Mouse (Mus musculus): ENCODE data around the gene Myo5c.

DNA sequence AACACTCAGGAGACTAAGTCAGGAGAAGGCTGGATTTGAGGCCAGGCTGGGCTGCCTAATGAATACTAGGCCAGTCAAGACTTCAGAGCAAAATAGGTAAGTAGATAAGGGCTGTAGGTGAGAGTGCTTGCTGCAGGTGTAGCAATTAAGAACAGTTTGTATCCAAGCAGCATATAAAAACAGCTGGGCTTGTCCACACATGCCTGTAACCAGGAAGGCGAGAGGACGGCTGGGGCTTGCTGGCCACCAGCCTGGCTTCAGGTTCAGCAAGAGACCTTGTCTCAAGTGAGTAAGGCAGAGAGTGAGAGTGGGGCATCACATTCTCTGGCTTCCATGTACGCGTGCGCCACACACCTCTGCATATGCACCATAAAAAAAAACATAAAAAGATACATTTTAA lies 42.7 kb downstream of the Myo5c start:
- TF ChIP-seq POLR2A (IDR thresholded peaks at IDR 0.05; ENCODE audit: borderline replicate concordance, extremely low read depth, low read depth, low read length) (no peak), CTCF (IDR thresholded peaks at IDR 0.05; ENCODE audit: insufficient read depth, low read length) (no peak)
